Mouse (Mus musculus): ENCODE results near the gene Smo. TPM values are rescaled to one million over a fixed set of nuclear protein-coding genes. Genes with fewer than 3 reads are reported as not detected.

The Smo gene
- polyA plus RNA-seq, 1 experiment from 2014 or later, result 41.9 TPM

- WGBS, result 93% methylated on average over 6 of the region's 6 CpGs
- Histone ChIP-seq H3K4me3 (no peak overlapping the region), H3K9me3 (no peaks in the 10 kb centered on the region), H3K27ac (no peak overlapping the region), H3K4me1 (no peaks in the 10 kb centered on the region), H3K4me2 (replicated peaks) (no peak overlapping the region), H3K36me3 (no peaks in the 10 kb centered on the region), H3K9ac (no peak overlapping the region), H3K27me3 (replicated peaks) (no peaks in the 10 kb centered on the region)
- ATAC-seq (ENCODE audit: low FRiP score, low read depth), result no peak
Observed at GRCm38 (mm10) chr6:29783960-29784359, 48.7 kb downstream of the Smo start.

DNA sequence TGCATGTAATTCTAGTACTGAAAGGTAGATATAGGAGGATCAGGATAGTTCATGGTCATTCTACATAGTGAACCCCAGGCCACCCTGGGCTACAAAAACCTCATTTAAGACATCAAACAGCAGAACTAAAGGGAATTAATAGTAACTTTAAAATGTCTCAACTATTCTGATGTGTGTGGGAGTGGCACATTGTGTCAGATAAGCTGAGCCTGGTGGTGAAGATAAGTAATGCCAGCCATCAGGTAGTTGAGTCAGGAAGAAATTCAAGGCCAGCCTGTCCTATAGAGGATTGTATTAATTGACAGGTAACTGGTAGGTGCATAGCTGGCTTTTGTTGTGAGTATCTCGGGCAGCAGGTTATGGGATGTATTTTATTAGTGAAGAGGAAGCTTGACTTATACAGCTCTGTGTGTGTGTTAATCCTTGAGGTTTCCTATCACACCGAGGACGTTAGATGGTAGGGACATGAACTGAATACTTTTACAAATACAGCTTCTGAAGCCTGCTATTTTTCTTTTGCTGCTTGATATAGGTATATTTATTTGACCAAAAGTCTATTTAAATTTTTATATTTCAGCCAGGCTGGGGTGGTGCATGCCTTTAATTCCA, 49.2 kb downstream of the Smo start:
- ATAC-seq (ENCODE audit: low FRiP score, low read depth), result no peak
- Histone ChIP-seq H3K27ac (no peak overlapping the region), H3K27me3 (replicated peaks) (no peaks in the 10 kb centered on the region), H3K9ac (no peak overlapping the region), H3K36me3 (no peaks in the 10 kb centered on the region), H3K4me2 (replicated peaks) (no peak overlapping the region), H3K4me1 (no peaks in the 10 kb centered on the region), H3K4me3 (no peak overlapping the region), H3K9me3 (no peaks in the 10 kb centered on the region)
- WGBS, result 91% methylated on average over 3 of the region's 3 CpGs

DNA sequence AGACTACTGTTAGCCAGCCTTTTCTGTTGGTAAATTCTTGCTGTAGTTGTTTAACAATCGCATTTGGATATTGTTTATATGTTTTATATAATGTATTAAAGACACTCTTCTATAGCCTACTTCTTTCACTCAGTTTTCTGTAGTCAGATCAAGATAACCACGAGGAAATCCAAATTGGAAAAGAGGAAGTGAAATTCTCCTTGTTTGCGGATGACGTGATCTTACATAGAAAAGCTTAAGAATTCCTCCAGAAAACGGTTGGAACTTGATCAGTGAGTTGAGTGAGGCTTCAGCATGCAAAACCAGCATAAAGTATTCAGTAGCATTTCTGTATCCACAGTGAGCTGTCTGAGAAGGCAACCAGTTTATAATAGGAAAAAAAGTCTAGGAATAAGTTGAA, 50.5 kb downstream of the Smo start:
- Histone ChIP-seq H3K4me1 (no peaks in the 10 kb centered on the region), H3K4me3 (no peak overlapping the region), H3K9me3 (no peaks in the 10 kb centered on the region), H3K4me2 (replicated peaks) (no peak overlapping the region), H3K36me3 (no peaks in the 10 kb centered on the region), H3K27me3 (replicated peaks) (no peaks in the 10 kb centered on the region), H3K27ac (no peak overlapping the region), H3K9ac (no peak overlapping the region)
- ATAC-seq (ENCODE audit: low FRiP score, low read depth), result no peak
- WGBS, result 91% methylated on average over 5 of the region's 5 CpGs

- H3K27me3 ChIP-seq (replicated peaks), result no peaks in the 10 kb centered on the region
- ATAC-seq (ENCODE audit: low FRiP score, low read depth), result no peak
- H3K9ac ChIP-seq, result no peak overlapping the region
- no peaks in the 10 kb centered on the region for H3K4me1 ChIP-seq
- no peak overlapping the region for H3K4me2 ChIP-seq (replicated peaks)
- H3K9me3 ChIP-seq, result no peaks in the 10 kb centered on the region
- WGBS, result 33% methylated on average over 3 of the region's 3 CpGs
- no peak overlapping the region for H3K4me3 ChIP-seq
- H3K36me3 ChIP-seq, result no peaks in the 10 kb centered on the region
- H3K27ac ChIP-seq, result no peak overlapping the region
Observed at GRCm38 (mm10) chr6:29788779-29789350, 53.6 kb downstream of the Smo start.

DNA sequence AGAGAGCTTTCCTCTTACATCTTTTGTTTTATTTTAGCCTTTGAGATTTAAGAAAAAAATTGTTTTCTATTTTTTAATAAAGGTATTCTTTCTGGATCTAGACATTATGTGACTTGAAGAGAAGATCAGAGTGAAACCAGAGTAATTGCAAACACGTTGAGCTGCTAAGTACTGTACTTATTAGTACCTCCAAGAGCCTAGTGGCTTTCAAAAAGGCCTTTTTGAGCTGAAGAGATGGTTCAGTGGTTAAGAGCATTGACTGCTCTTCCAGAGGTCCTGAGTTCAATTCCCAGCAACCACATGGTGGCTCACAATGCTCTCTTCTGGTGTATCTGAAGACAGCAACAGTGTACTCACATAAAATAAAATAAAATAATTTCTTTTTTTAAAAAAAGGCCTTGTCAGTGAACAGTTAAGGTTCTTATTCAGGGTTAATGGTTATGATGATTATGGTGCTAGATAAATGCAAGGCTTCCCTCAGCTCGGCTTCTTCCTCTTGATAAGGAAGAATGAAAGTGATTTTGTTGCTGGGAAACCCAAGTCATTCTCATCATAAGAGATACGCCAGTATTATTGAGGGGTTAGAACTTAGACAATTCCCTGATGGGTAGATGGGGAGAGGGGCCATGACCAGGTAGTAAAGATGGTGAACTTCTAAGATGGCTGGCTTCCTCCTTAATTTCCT, 54.9 kb downstream of the Smo start:
- Histone ChIP-seq H3K36me3 (no peaks in the 10 kb centered on the region), H3K9me3 (no peaks in the 10 kb centered on the region), H3K27ac (no peak overlapping the region), H3K4me2 (replicated peaks) (no peak overlapping the region), H3K9ac (no peak overlapping the region), H3K27me3 (replicated peaks) (no peaks in the 10 kb centered on the region), H3K4me3 (no peak overlapping the region), H3K4me1 (no peaks in the 10 kb centered on the region)
- 92% methylated on average over 3 of the region's 3 CpGs for WGBS
- ATAC-seq (ENCODE audit: low FRiP score, low read depth), result no peak

DNA sequence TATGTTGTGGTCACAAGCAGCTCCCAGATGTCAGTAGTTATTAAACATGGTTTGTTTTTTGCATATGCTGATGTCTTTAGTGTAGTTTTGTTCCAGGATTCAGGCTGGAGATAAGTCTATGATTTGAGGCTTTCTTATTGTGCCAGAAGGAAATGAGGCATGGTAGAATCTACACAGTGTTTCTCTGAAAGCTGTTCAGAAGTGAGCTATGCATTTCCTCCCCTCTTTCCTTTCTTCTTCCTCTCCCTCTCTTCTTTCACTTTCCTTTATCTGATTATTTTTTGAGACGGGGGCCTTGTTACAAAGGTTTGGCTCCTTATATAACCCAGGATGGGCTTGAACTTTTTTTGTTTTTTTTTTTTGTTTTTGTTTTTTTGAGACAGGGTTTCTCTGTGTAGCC, 58.2 kb downstream of the Smo start:
- Histone ChIP-seq H3K9ac (no peak overlapping the region), H3K4me1 (no peaks in the 10 kb centered on the region), H3K4me3 (no peak overlapping the region), H3K27me3 (replicated peaks) (no peaks in the 10 kb centered on the region), H3K4me2 (replicated peaks) (no peak overlapping the region), H3K9me3 (no peaks in the 10 kb centered on the region), H3K27ac (no peak overlapping the region), H3K36me3 (no peaks in the 10 kb centered on the region)
- no peak for ATAC-seq (ENCODE audit: low FRiP score, low read depth)
- 81% methylated on average over 1 of the region's 1 CpGs for WGBS

DNA sequence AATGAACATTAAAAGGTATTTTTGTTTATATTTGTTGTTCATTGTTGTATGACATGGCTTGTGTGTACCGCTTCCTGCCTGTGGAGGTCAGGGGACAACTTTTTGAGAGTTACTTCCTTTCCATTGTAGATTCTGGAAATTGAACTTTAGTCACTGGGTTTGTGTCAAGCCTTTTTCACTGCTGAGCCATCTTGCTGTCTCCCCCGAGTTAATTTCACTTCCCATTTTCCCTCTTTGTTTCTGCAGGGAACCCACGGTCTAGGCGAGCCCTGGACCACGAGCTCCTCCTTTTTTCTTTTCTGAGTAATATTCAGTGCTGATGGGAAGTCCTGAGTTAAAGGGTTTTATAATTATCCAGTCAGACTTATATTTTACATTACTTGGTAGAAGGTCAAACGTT, 59.3 kb downstream of the Smo start:
- Histone ChIP-seq H3K36me3 (no peaks in the 10 kb centered on the region), H3K9ac (no peak overlapping the region), H3K27ac (no peak overlapping the region), H3K27me3 (replicated peaks) (no peaks in the 10 kb centered on the region), H3K4me1 (no peaks in the 10 kb centered on the region), H3K4me3 (no peak overlapping the region), H3K4me2 (replicated peaks) (no peak overlapping the region), H3K9me3 (no peaks in the 10 kb centered on the region)
- WGBS, result 83% methylated on average over 6 of the region's 6 CpGs
- no peak for ATAC-seq (ENCODE audit: low FRiP score, low read depth)

GRCm38 (mm10) chr6:29802979-29803378, 67.7 kb downstream of the Smo start:
- ATAC-seq (ENCODE audit: low FRiP score, low read depth), result no peak
- H3K36me3 ChIP-seq, result no peaks in the 10 kb centered on the region
- H3K9me3 ChIP-seq, result no peaks in the 10 kb centered on the region
- H3K4me2 ChIP-seq (replicated peaks), result no peak overlapping the region
- no peak overlapping the region for H3K9ac ChIP-seq
- H3K27ac ChIP-seq, result no peak overlapping the region
- 94% methylated on average over 1 of the region's 1 CpGs for WGBS
- H3K4me3 ChIP-seq, result no peak overlapping the region
- H3K27me3 ChIP-seq (replicated peaks), result no peaks in the 10 kb centered on the region
- no peaks in the 10 kb centered on the region for H3K4me1 ChIP-seq

DNA sequence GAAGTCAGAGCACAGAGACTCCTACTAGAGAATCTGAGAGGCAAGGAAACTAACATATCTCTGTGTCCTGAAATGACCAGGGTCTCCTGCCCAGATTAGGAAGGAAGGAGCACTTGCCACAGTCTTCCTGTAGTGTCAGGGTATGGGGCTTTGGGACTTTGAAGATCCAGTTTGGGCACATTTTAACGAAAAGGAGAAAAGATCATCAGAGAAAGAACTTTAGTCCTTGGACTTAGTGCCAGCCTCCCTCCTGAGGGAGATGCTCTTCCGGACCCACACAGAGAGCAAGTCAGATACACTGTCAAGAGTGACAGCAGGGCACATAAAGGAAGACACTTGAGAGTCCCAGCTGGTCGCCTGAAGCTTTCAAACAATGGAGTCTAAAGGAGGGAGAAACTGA, 68.7 kb downstream of the Smo start:
- no peak for ATAC-seq (ENCODE audit: low FRiP score, low read depth)
- no peaks in the 10 kb centered on the region for H3K36me3 ChIP-seq
- no peaks in the 10 kb centered on the region for H3K27me3 ChIP-seq (replicated peaks)
- no peak overlapping the region for H3K4me3 ChIP-seq
- H3K4me1 ChIP-seq, result no peaks in the 10 kb centered on the region
- no peak overlapping the region for H3K4me2 ChIP-seq (replicated peaks)
- H3K27ac ChIP-seq, result no peak overlapping the region
- H3K9ac ChIP-seq, result no peak overlapping the region
- no peaks in the 10 kb centered on the region for H3K9me3 ChIP-seq
- WGBS, result 62% methylated on average over 3 of the region's 3 CpGs

GRCm38 (mm10) chr6:29805381-29805780, 70.1 kb downstream of the Smo start:
- no peaks in the 10 kb centered on the region for H3K9me3 ChIP-seq
- H3K36me3 ChIP-seq, result no peaks in the 10 kb centered on the region
- no peak for ATAC-seq (ENCODE audit: low FRiP score, low read depth)
- H3K27me3 ChIP-seq (replicated peaks), result no peaks in the 10 kb centered on the region
- H3K4me1 ChIP-seq, result no peaks in the 10 kb centered on the region
- WGBS, result 89% methylated on average over 2 of the region's 2 CpGs
- no peak overlapping the region for H3K9ac ChIP-seq
- no peak overlapping the region for H3K4me3 ChIP-seq
- no peak overlapping the region for H3K4me2 ChIP-seq (replicated peaks)
- no peak overlapping the region for H3K27ac ChIP-seq

Other genes with a start within 250 kb of the Smo start
- 21.1 TPM in 2 replicates for gene Kcp, start 227.6 kb upstream of the Smo start, polyA plus RNA-seq (2016; fragmentation: Nextera tagmentation; extraction: Ambion mirVana)
- 2.4 and 3.5 TPM in 2 replicates for gene Irf5, start 208.9 kb upstream of the Smo start, polyA plus RNA-seq (2016; fragmentation: Nextera tagmentation; extraction: Ambion mirVana)
- gene Tnpo3, start 125.6 kb upstream of the Smo start, polyA plus RNA-seq (2016; fragmentation: Nextera tagmentation; extraction: Ambion mirVana), result 98.2 and 99.9 TPM in 2 replicates
- gene Tspan33, start 41.3 kb upstream of the Smo start, polyA plus RNA-seq (2016; fragmentation: Nextera tagmentation; extraction: Ambion mirVana), result 6.1 and 6.9 TPM in 2 replicates
- gene Ahcyl2, start 32.5 kb downstream of the Smo start, polyA plus RNA-seq (2016; fragmentation: Nextera tagmentation; extraction: Ambion mirVana), result 18.0 and 18.8 TPM in 2 replicates
- gene Strip2, start 181.5 kb downstream of the Smo start, polyA plus RNA-seq (2016; fragmentation: Nextera tagmentation; extraction: Ambion mirVana), result 0.84 and 0.87 TPM in 2 replicates